10 mouse cellular contexts compared by ENCODE assay signal in the genomic region with DNA sequence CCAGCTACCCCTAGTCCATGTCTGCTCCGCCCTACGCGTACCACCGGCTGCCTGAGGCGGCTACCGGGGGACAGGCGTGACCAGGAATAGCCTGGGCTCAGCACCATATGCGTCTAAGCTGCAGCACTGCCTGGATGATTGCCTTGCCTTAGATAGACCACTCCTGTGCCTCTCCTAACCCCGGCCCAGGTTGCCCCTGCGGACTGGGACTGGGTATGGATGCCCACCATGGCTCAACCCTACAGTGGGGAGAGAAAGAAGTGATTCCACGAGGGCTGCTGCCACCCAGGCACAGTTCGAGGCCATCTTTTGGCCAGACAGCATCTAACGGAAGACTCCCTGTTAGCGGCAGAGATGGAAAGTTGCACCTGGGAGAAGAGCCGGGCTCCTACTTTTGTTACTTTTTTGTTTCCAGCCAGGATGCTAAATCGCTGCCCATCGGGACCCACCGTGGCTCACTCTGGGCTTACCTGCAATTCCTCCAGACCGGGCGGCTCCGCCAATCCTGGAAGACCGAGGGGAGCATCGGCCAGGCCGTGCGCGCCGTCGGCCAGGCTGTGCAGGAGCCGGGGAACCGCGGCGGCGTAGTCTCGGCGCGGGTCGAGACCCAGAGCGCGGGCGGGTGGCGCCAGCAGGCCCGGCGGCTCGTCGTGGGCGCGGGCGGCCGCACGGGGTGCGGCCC. TPM values are rescaled to one million over a fixed set of nuclear protein-coding genes. Genes with fewer than 3 reads are reported as not detected.
A peak's percentile ranks its signal among the peaks of the same experiment; 100 is the strongest.
DNase-seq lines count a peak whose midpoint lies in the region; ATAC-seq and TF ChIP-seq lines count a peak whose summit lies in the region.
"Had no signal": no experiment of that assay in that cellular context is flagged by ENCODE, and none has a peak within 500 bp of the region (broad histone marks: within the 10 kb centered on the region; RNA-seq: fewer than 3 reads in every experiment).

No protein-coding gene starts in this region.

- ATAC-seq in heart, embryonic 15.5 days (replicated peaks; ENCODE audit: insufficient number of reproducible peaks, insufficient read depth, low FRiP score, low read depth): no peak
- no peak for ATAC-seq in hindbrain, embryonic 15.5 days (ENCODE audit: low FRiP score, low read depth)
- no peak for ATAC-seq in midbrain, embryonic 12.5 days (ENCODE audit: low FRiP score, low read depth)

- H3K9ac ChIP-seq in heart, embryonic 15.5 days: 0 out of 2 replicates have a peak overlapping the region, but pooled peaks have one; percentile 22
- H3K9ac ChIP-seq in hindbrain, embryonic 15.5 days: no peak overlapping the region
- H3K9ac ChIP-seq in midbrain, embryonic 12.5 days (replicated peaks): peak overlapping the region; percentile 41; the same call in 1 of the 2 replicates

- intact Hi-C loops in heart, postnatal 14 days (cut with DNase I): no loop called here

- H3K4me2 ChIP-seq in heart, embryonic 15.5 days: peak overlapping the region; percentile 59
- peak overlapping the region; percentile 54 for H3K4me2 ChIP-seq in hindbrain, embryonic 15.5 days
- H3K4me2 ChIP-seq in midbrain, embryonic 12.5 days (replicated peaks): peak overlapping the region; percentile 43

- H3K27me3 ChIP-seq in heart, embryonic 15.5 days: peaks cover 93% of the 10 kb centered on the region
- peaks cover 100% of the 10 kb centered on the region for H3K27me3 ChIP-seq in embryonic facial prominence, embryonic 10.5 days (replicated peaks; ENCODE audit: low read depth, poor library complexity, severe bottlenecking)
- H3K27me3 ChIP-seq in hindbrain, embryonic 15.5 days: peaks cover 94% of the 10 kb centered on the region
- peaks cover 100% of the 10 kb centered on the region for H3K27me3 ChIP-seq in midbrain, embryonic 12.5 days

- peaks cover 29% of the 10 kb centered on the region for H3K4me1 ChIP-seq in heart, embryonic 15.5 days (replicated peaks)
- H3K4me1 ChIP-seq in embryonic facial prominence, embryonic 10.5 days: peaks cover 30% of the 10 kb centered on the region
- H3K4me1 ChIP-seq in hindbrain, embryonic 15.5 days (replicated peaks): peaks cover 14% of the 10 kb centered on the region
- peaks cover 22% of the 10 kb centered on the region for H3K4me1 ChIP-seq in midbrain, embryonic 12.5 days

- H3K4me3 ChIP-seq in heart, embryonic 15.5 days: peak overlapping the region; percentile 48
- peak overlapping the region; percentile 41 for H3K4me3 ChIP-seq in embryonic facial prominence, embryonic 10.5 days
- peak overlapping the region; percentile 27 for H3K4me3 ChIP-seq in hindbrain, embryonic 15.5 days
- peak overlapping the region; percentile 42 for H3K4me3 ChIP-seq in midbrain, embryonic 12.5 days
- H3K4me3 ChIP-seq in layer of hippocampus, adult 2 months: no peak overlapping the region

- H3K27ac ChIP-seq in heart, embryonic 15.5 days: no peak overlapping the region
- peak overlapping the region; percentile 55; the same call in 1 of the 2 replicates for H3K27ac ChIP-seq in embryonic facial prominence, embryonic 10.5 days (replicated peaks)
- H3K27ac ChIP-seq in hindbrain, embryonic 15.5 days (replicated peaks): no peak overlapping the region
- H3K27ac ChIP-seq in midbrain, embryonic 12.5 days (replicated peaks): no peak overlapping the region
- H3K27ac ChIP-seq in layer of hippocampus, adult 2 months: no peak overlapping the region

- TF ChIP-seq CTCF in layer of hippocampus, adult 2 months (conservative IDR thresholded peaks at IDR 0.05): no peak

- H3K9me3 ChIP-seq in heart, embryonic 15.5 days (replicated peaks): no peaks in the 10 kb centered on the region
- H3K9me3 ChIP-seq in embryonic facial prominence, embryonic 10.5 days: no peaks in the 10 kb centered on the region
- no peaks in the 10 kb centered on the region for H3K9me3 ChIP-seq in hindbrain, embryonic 15.5 days
- no peaks in the 10 kb centered on the region for H3K9me3 ChIP-seq in midbrain, embryonic 12.5 days

- no peak for DNase-seq in heart, postnatal 14 days
- DNase-seq in embryonic facial prominence, embryonic 10.5 days (ENCODE audit: low spot score): peak; percentile 55
- no peak for DNase-seq in cerebellum, postnatal 25 days
- no peak for DNase-seq in spleen, adult 12 weeks (ENCODE audit: low spot score)
- no peak for DNase-seq in layer of hippocampus, adult 2 months (ENCODE audit: low spot score in 2 of 2)
- DNase-seq: thymus, postnatal 14 days had no signal

- 3% methylated on average over 51 of the region's 51 CpGs for WGBS in heart, embryonic 15.5 days
- WGBS in embryonic facial prominence, embryonic 10.5 days: 2% methylated on average over 51 of the region's 51 CpGs
- 3% methylated on average over 42 of the region's 51 CpGs for WGBS in hindbrain, embryonic 15.5 days
- 2% methylated on average over 51 of the region's 51 CpGs for WGBS in midbrain, embryonic 12.5 days

- H3K36me3 ChIP-seq in heart, embryonic 15.5 days: no peaks in the 10 kb centered on the region
- H3K36me3 ChIP-seq in embryonic facial prominence, embryonic 10.5 days (replicated peaks): no peaks in the 10 kb centered on the region
- H3K36me3 ChIP-seq in hindbrain, embryonic 15.5 days: no peaks in the 10 kb centered on the region
- H3K36me3 ChIP-seq in midbrain, embryonic 12.5 days: no peaks in the 10 kb centered on the region

RNA-seq across cellular contexts. Expression of a gene that starts 1.2 kb away (rescaled TPM):
- polyA plus RNA-seq in heart, embryonic 15.5 days (2015; fragmentation: Nextera tagmentation; extraction: Ambion mirVana): not detected in 2 replicates
- total RNA-seq in heart, postnatal 14 days (2021): not detected
- 0.16 TPM in 1 of 2 replicates, not detected in the other for polyA plus RNA-seq in embryonic facial prominence, embryonic 10.5 days (2016; fragmentation: Nextera tagmentation; extraction: Ambion mirVana)
- polyA plus RNA-seq in hindbrain, embryonic 15.5 days (2015; fragmentation: Nextera tagmentation; extraction: Ambion mirVana): 0.32 and 0.51 TPM in 2 replicates
- 2.2 and 3.3 TPM in 2 replicates for polyA plus RNA-seq in midbrain, embryonic 12.5 days (2016; fragmentation: Nextera tagmentation; extraction: Ambion mirVana)
- total RNA-seq in layer of hippocampus, adult 2 months (2021): under 1 TPM in 1 of 2 experiments, not detected in 1; 0.18 TPM
- polyA plus RNA-seq: gonadal fat pad, adult 2 months had no signal

RNA-seq across cellular contexts. Expression of a gene that starts 18.4 kb away (rescaled TPM):
- 18.6 and 25.8 TPM in 2 replicates for polyA plus RNA-seq in heart, embryonic 15.5 days (2015; fragmentation: Nextera tagmentation; extraction: Ambion mirVana)
- 10 to 100 TPM; 12.5 to 15.0 TPM for total RNA-seq in heart, postnatal 14 days (2021)
- 37.5 and 40.9 TPM in 2 replicates for polyA plus RNA-seq in embryonic facial prominence, embryonic 10.5 days (2016; fragmentation: Nextera tagmentation; extraction: Ambion mirVana)
- 130 and 146 TPM in 2 replicates for polyA plus RNA-seq in hindbrain, embryonic 15.5 days (2015; fragmentation: Nextera tagmentation; extraction: Ambion mirVana)
- 48.9 and 49.9 TPM in 2 replicates for polyA plus RNA-seq in midbrain, embryonic 12.5 days (2016; fragmentation: Nextera tagmentation; extraction: Ambion mirVana)
- total RNA-seq in layer of hippocampus, adult 2 months (2021): 1,000 to 10,000 TPM; 1,998 to 2,007 TPM

RNA-seq across cellular contexts. Expression of a gene that starts 18.5 kb away (rescaled TPM):
- 20.2 and 21.9 TPM in 2 replicates for polyA plus RNA-seq in heart, embryonic 15.5 days (2015; fragmentation: Nextera tagmentation; extraction: Ambion mirVana)
- total RNA-seq in heart, postnatal 14 days (2021): 10 to 100 TPM; 29.9 to 30.3 TPM
- 19.3 and 21.4 TPM in 2 replicates for polyA plus RNA-seq in embryonic facial prominence, embryonic 10.5 days (2016; fragmentation: Nextera tagmentation; extraction: Ambion mirVana)
- 39.5 and 41.4 TPM in 2 replicates for polyA plus RNA-seq in hindbrain, embryonic 15.5 days (2015; fragmentation: Nextera tagmentation; extraction: Ambion mirVana)
- polyA plus RNA-seq in midbrain, embryonic 12.5 days (2016; fragmentation: Nextera tagmentation; extraction: Ambion mirVana): 32.9 and 35.0 TPM in 2 replicates
- 10 to 100 TPM; 68.7 to 72.4 TPM for total RNA-seq in layer of hippocampus, adult 2 months (2021)

RNA-seq across cellular contexts. Expression of a gene that starts 57.4 kb away (rescaled TPM):
- polyA plus RNA-seq in heart, embryonic 15.5 days (2015; fragmentation: Nextera tagmentation; extraction: Ambion mirVana): 358 and 375 TPM in 2 replicates
- total RNA-seq in heart, postnatal 14 days (2021): 100 to 1,000 TPM; 121 to 122 TPM
- polyA plus RNA-seq in embryonic facial prominence, embryonic 10.5 days (2016; fragmentation: Nextera tagmentation; extraction: Ambion mirVana): 587 and 594 TPM in 2 replicates
- 400 and 413 TPM in 2 replicates for polyA plus RNA-seq in hindbrain, embryonic 15.5 days (2015; fragmentation: Nextera tagmentation; extraction: Ambion mirVana)
- polyA plus RNA-seq in midbrain, embryonic 12.5 days (2016; fragmentation: Nextera tagmentation; extraction: Ambion mirVana): 435 and 444 TPM in 2 replicates
- 100 to 1,000 TPM; 111 to 115 TPM for total RNA-seq in layer of hippocampus, adult 2 months (2021)
